Mouse (Mus musculus) liver, embryonic 14.5 days (tissue): ENCODE results near the gene Pde4d.

Experiments
- CTCF ChIP-seq: IDR thresholded peaks from 2 replicates; pipeline ENCODE4 v1.5.1; 2016; ENCODE audit warnings: antibody characterized with exemption, low read depth, control low read depth
- EP300 ChIP-seq: IDR thresholded peaks from 2 replicates; pipeline ENCODE4 v1.6.1; 2016; ENCODE audit warnings: antibody characterized with exemption, low read depth

DNA sequence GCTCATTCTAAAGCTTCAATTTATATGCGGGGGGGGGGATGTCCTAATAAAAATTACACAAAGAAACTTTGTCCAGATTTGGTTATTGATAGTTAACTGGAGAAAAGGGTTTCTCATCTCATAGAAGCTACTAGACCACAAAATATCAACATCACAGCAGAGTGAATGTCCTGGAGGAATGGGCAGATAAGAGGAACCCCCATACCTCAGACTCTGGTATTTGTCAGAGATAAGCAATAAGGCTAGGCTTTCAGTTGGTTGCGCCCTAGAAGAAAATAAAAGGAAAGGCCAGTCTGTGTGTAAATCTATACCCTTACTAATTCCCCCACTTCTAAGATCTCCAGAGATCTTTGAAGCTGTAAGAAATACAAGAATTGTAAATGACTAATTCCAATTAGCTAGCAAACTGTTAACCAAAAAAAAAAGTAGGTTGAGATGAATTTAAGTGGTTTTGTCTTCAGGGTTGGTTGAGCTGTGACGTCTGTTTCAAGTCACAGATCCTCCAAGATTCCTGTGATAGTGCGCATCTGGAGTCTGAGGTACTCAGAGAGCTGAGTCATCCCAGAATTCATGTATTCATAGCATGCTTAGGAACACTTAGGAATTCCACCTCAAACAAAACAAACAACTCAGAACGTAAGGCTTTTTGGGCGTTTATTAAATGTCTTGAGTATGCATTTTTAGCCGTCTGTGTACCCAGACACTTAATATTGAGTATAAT, 1197.9 kb downstream of the Pde4d start:
- TF ChIP-seq CTCF (no peak), EP300 (peak; percentile 94)
